Comparison of ENCODE assay signal across 17 mouse cellular contexts in genomic region chr1:186053280-186054043, GRCm38 (mm10).
DNase-seq lines count a peak whose midpoint lies in the region; ATAC-seq lines count a peak whose summit lies in the region.
"Had no signal": no experiment of that assay in that cellular context is flagged by ENCODE, and none has a peak within 500 bp of the region (broad histone marks: within the 10 kb centered on the region; RNA-seq: fewer than 3 reads in every experiment).

No protein-coding gene starts in this region.

- H3K9me3 ChIP-seq in embryonic facial prominence, embryonic 12.5 days = no peaks in the 10 kb centered on the region
- no peaks in the 10 kb centered on the region for H3K9me3 ChIP-seq in embryonic facial prominence, embryonic 10.5 days
- no peaks in the 10 kb centered on the region for H3K9me3 ChIP-seq in limb, embryonic 12.5 days
- H3K9me3 ChIP-seq in limb, embryonic 10.5 days (replicated peaks) = no peaks in the 10 kb centered on the region
- H3K9me3 ChIP-seq in limb, embryonic 13.5 days = no peaks in the 10 kb centered on the region
- no peaks in the 10 kb centered on the region for H3K9me3 ChIP-seq in forebrain, embryonic 13.5 days (replicated peaks)
- H3K9me3 ChIP-seq: embryonic facial prominence, embryonic 15.5 days had no signal

- H3K4me3 ChIP-seq in embryonic facial prominence, embryonic 12.5 days = no peak overlapping the region
- H3K4me3 ChIP-seq in embryonic facial prominence, embryonic 10.5 days = no peak overlapping the region
- H3K4me3 ChIP-seq in limb, embryonic 12.5 days (replicated peaks) = no peak overlapping the region
- H3K4me3 ChIP-seq in limb, embryonic 10.5 days = no peak overlapping the region
- no peak overlapping the region for H3K4me3 ChIP-seq in limb, embryonic 13.5 days
- no peak overlapping the region for H3K4me3 ChIP-seq in forebrain, embryonic 13.5 days
- H3K4me3 ChIP-seq: embryonic facial prominence, embryonic 15.5 days; erythroblast, embryonic 14.5 days; heart, embryonic 12.5 days had no signal

- peaks cover 7% of the 10 kb centered on the region; the same call in 1 of the 2 replicates for H3K4me1 ChIP-seq in embryonic facial prominence, embryonic 12.5 days
- H3K4me1 ChIP-seq in embryonic facial prominence, embryonic 10.5 days = 0 out of 2 replicates have a peak, but pooled peaks cover 3% of the 10 kb centered on the region
- peaks cover 12% of the 10 kb centered on the region; the same call in 1 of the 2 replicates for H3K4me1 ChIP-seq in limb, embryonic 12.5 days (replicated peaks)
- H3K4me1 ChIP-seq in limb, embryonic 10.5 days = no peaks in the 10 kb centered on the region
- peaks cover 20% of the 10 kb centered on the region for H3K4me1 ChIP-seq in limb, embryonic 13.5 days
- H3K4me1 ChIP-seq in forebrain, embryonic 13.5 days = no peaks in the 10 kb centered on the region
- H3K4me1 ChIP-seq: heart, embryonic 12.5 days had no signal

- no peak overlapping the region for H3K9ac ChIP-seq in embryonic facial prominence, embryonic 12.5 days
- no peak overlapping the region for H3K9ac ChIP-seq in limb, embryonic 12.5 days (replicated peaks)
- no peak overlapping the region for H3K9ac ChIP-seq in limb, embryonic 13.5 days
- no peak overlapping the region for H3K9ac ChIP-seq in forebrain, embryonic 13.5 days
- H3K9ac ChIP-seq: embryonic facial prominence, embryonic 15.5 days; heart, embryonic 12.5 days had no signal

- H3K36me3 ChIP-seq in embryonic facial prominence, embryonic 12.5 days = no peaks in the 10 kb centered on the region
- no peaks in the 10 kb centered on the region for H3K36me3 ChIP-seq in embryonic facial prominence, embryonic 10.5 days (replicated peaks)
- no peaks in the 10 kb centered on the region for H3K36me3 ChIP-seq in limb, embryonic 12.5 days
- no peaks in the 10 kb centered on the region for H3K36me3 ChIP-seq in limb, embryonic 10.5 days
- no peaks in the 10 kb centered on the region for H3K36me3 ChIP-seq in limb, embryonic 13.5 days
- H3K36me3 ChIP-seq in forebrain, embryonic 13.5 days (ENCODE audit: poor library complexity, severe bottlenecking) = no peaks in the 10 kb centered on the region
- H3K36me3 ChIP-seq: embryonic facial prominence, embryonic 15.5 days; heart, embryonic 12.5 days had no signal

- intact Hi-C loops in heart, postnatal 25 days (cut with DNase I) = no loop called here

- ATAC-seq in embryonic facial prominence, embryonic 12.5 days (ENCODE audit: insufficient number of reproducible peaks, insufficient read depth, low FRiP score, low TSS enrichment) = no peak
- ATAC-seq in limb, embryonic 12.5 days (ENCODE audit: insufficient number of reproducible peaks, insufficient read depth, low FRiP score, low TSS enrichment, low read depth) = no peak
- peak; percentile 64; the same call in 1 of the 2 replicates for ATAC-seq in limb, embryonic 13.5 days (ENCODE audit: low FRiP score, low read depth)
- ATAC-seq in forebrain, embryonic 13.5 days = no peak
- ATAC-seq: forebrain, embryonic 16.5 days; hindbrain, embryonic 16.5 days; inflammation-experienced regulatory T-cells, adult 6 months had no signal

- H3K27ac ChIP-seq in embryonic facial prominence, embryonic 12.5 days = peak overlapping the region; percentile 37; the same call in 1 of the 2 replicates
- H3K27ac ChIP-seq in embryonic facial prominence, embryonic 10.5 days (replicated peaks) = no peak overlapping the region
- H3K27ac ChIP-seq in limb, embryonic 12.5 days = peak overlapping the region; percentile 66
- H3K27ac ChIP-seq in limb, embryonic 10.5 days = no peak overlapping the region
- H3K27ac ChIP-seq in limb, embryonic 13.5 days = peak overlapping the region; percentile 48
- H3K27ac ChIP-seq in forebrain, embryonic 13.5 days = no peak overlapping the region
- H3K27ac ChIP-seq: embryonic facial prominence, embryonic 15.5 days had no signal

- no peak overlapping the region for H3K4me2 ChIP-seq in embryonic facial prominence, embryonic 12.5 days (replicated peaks)
- no peak overlapping the region for H3K4me2 ChIP-seq in limb, embryonic 12.5 days
- peak overlapping the region; percentile 27; the same call in 1 of the 2 replicates for H3K4me2 ChIP-seq in limb, embryonic 13.5 days (replicated peaks)
- H3K4me2 ChIP-seq in forebrain, embryonic 13.5 days = no peak overlapping the region
- H3K4me2 ChIP-seq: embryonic facial prominence, embryonic 15.5 days; heart, embryonic 12.5 days had no signal

- DNase-seq in embryonic facial prominence, embryonic 10.5 days (ENCODE audit: low spot score) = no peak
- DNase-seq in limb, embryonic 10.5 days (ENCODE audit: low spot score) = no peak
- DNase-seq in heart, postnatal 25 days (ENCODE audit: low spot score) = no peak
- DNase-seq: adrenal gland, postnatal 10 days; cerebellum, adult 2 months; gastrocnemius, postnatal 14 days; heart, postnatal 36 days had no signal

- no peaks in the 10 kb centered on the region for H3K27me3 ChIP-seq in embryonic facial prominence, embryonic 12.5 days
- no peaks in the 10 kb centered on the region for H3K27me3 ChIP-seq in embryonic facial prominence, embryonic 10.5 days (replicated peaks; ENCODE audit: low read depth, poor library complexity, severe bottlenecking)
- H3K27me3 ChIP-seq in limb, embryonic 12.5 days = no peaks in the 10 kb centered on the region
- no peaks in the 10 kb centered on the region for H3K27me3 ChIP-seq in limb, embryonic 10.5 days (ENCODE audit: low read depth, poor library complexity, severe bottlenecking)
- no peaks in the 10 kb centered on the region for H3K27me3 ChIP-seq in limb, embryonic 13.5 days
- no peaks in the 10 kb centered on the region for H3K27me3 ChIP-seq in forebrain, embryonic 13.5 days
- H3K27me3 ChIP-seq: embryonic facial prominence, embryonic 15.5 days; heart, embryonic 12.5 days had no signal

- WGBS in embryonic facial prominence, embryonic 12.5 days = 57% methylated on average over 12 of the region's 12 CpGs
- 85% methylated on average over 12 of the region's 12 CpGs for WGBS in embryonic facial prominence, embryonic 10.5 days
- 70% methylated on average over 12 of the region's 12 CpGs for WGBS in limb, embryonic 12.5 days
- whole genome bisulfite sequencing in limb, embryonic 10.5 days = 91% methylated on average over 12 of the region's 12 CpGs
- 47% methylated on average over 12 of the region's 12 CpGs for WGBS in limb, embryonic 13.5 days
- WGBS in forebrain, embryonic 13.5 days = 90% methylated on average over 12 of the region's 12 CpGs

Comparison
In these comparisons a context has a peak if more than half of its experiments do, and no peak if none do; other contexts are left out.
1. H3K27ac ChIP-seq: peak in embryonic facial prominence, embryonic 12.5 days (single experiment), limb, embryonic 12.5 days (single experiment) and limb, embryonic 13.5 days (single experiment); none in embryonic facial prominence, embryonic 10.5 days (single experiment), limb, embryonic 10.5 days (single experiment) and forebrain, embryonic 13.5 days (single experiment).